Mouse (Mus musculus) thymus, adult 2 months (tissue): ENCODE results near the gene Tmem141. TPM values are rescaled to one million over a fixed set of nuclear protein-coding genes. Genes with fewer than 3 reads are reported as not detected.

Experiments used
- DNase-seq: peaks from one replicate; pipeline ENCODE4 v3.0.0; 2021
- H3K27ac ChIP-seq: fragments of 200-500 bp; 2 replicates; pipeline ENCODE4 v1.5.1; 2012; ENCODE audit warnings: low read length, control low read depth; ENCODE audit not compliant: control insufficient read depth, insufficient read depth
- H3K27me3 ChIP-seq: fragments of 200-500 bp; 2 replicates; pipeline ENCODE4 v1.6.1; 2012; ENCODE audit warnings: mild to moderate bottlenecking, low read length, moderate library complexity, mixed read lengths; ENCODE audit not compliant: control insufficient read depth, insufficient read depth
- H3K36me3 ChIP-seq: fragments of 200-500 bp; 2 replicates; pipeline ENCODE4 v1.6.1; 2012; ENCODE audit warnings: mild to moderate bottlenecking, low read length, moderate library complexity; ENCODE audit not compliant: control insufficient read depth, insufficient read depth
- H3K4me1 ChIP-seq: fragments of 200-500 bp; replicated peaks from 2 replicates; pipeline ENCODE4 v1.6.1; 2012; ENCODE audit warnings: low read length; ENCODE audit not compliant: control insufficient read depth, insufficient read depth
- H3K4me3 ChIP-seq: fragments of 200-500 bp; 2 replicates; pipeline ENCODE4 v1.5.1; 2012; ENCODE audit warnings: mild to moderate bottlenecking, low read length, control low read depth, moderate library complexity; ENCODE audit not compliant: control insufficient read depth, insufficient read depth
- CTCF ChIP-seq: fragments of 200-500 bp; IDR thresholded peaks from 2 replicates; pipeline ENCODE4 v1.5.1; 2012; ENCODE audit warnings: mild to moderate bottlenecking, control low read depth, low read length, moderate library complexity, borderline replicate concordance; ENCODE audit not compliant: control insufficient read depth, poor library complexity, insufficient read depth; ENCODE audit errors: extremely low read depth
- POLR2A ChIP-seq: fragments of 200-500 bp; IDR thresholded peaks from 2 replicates; pipeline ENCODE4 v1.6.1; 2012; ENCODE audit warnings: mild to moderate bottlenecking, low read length, control low read depth, moderate library complexity; ENCODE audit not compliant: control insufficient read depth, poor library complexity, insufficient read depth; ENCODE audit errors: extremely low read depth
- WGBS: fragments of 180-500 bp; shearing (Covaris S2); methylation state at CpG from one replicate; pipeline ENCODE4 v1.1.7; 2018; 5-methylcytosine and 5-hydroxymethylcytosine counted together
- polyA plus RNA-seq: library from polyadenylated mRNA; depleted of rRNA; stranded (reverse); fragments of >200 nt; gene quantifications from 2 replicates; pipeline ENCODE4 v1.2.3, GENCODE M21; 2012; rRNA removed

Tmem141 gene
- polyA plus RNA-seq = 4.9 and 12.3 TPM in 2 replicates

DNA sequence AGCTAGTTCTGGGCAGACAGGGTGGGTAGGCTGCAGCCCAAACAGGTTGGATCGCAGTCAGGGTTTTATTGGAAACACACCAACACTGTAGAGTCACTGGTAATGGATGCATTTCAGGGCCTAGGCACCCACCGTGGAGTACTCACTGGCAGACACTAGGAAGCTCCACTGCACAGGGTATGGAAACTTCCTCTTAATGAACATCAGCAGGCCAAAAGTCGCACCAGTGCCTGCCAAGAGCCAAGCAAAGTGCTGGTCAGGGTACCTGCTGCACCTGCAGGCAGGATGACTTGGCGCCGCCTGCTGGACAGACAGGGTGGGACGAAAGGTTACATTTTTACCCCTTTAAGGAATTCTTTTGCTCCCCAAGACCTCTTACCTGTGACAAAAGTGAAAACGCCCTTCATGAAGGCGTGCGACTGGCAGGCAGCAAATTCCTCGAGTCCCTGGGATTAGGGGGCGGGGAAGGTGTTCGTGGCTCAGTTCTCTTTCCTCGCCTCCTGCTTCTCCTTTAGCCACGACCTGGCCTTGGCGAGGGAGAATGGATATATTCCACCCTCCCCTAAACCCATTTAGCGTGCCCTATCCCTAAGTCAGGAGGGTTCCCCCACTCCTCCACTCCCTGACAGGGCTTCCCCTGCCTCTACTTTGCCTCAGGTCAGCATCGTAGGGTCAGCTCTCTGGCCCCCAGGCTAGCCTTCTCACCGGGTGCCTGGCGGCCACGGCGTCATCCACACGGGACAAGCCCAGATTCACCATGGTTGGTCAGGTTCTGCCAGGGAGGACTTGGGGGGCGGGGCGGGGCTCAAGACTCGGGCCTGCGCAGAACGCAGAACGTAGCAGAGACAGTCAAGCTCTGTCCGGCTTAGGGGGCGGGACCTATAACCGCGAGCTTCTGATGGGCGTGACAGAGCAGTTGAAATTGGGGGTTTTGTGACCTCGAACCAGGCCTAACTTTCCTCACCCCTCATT, at the start of gene Tmem141:
Gene Tmem141 (minus strand): TSS at position 777 of the 972 bp plus-strand sequence.
- Histone ChIP-seq H3K27ac (no peak within 1 kb of the TSS), H3K36me3 (no peaks in the 10 kb centered on the region), H3K4me3 (no peak within 1 kb of the TSS), H3K4me1 (peaks cover 17% of the 10 kb centered on the region), H3K27me3 (no peaks in the 10 kb centered on the region; the same call in 1 of the 2 replicates)
- peak; percentile 79 for TF ChIP-seq CTCF
- TF ChIP-seq POLR2A = no peak
- WGBS = 22% methylated on average over 34 of the region's 34 CpGs
- DNase-seq = peak; percentile 69

DNA sequence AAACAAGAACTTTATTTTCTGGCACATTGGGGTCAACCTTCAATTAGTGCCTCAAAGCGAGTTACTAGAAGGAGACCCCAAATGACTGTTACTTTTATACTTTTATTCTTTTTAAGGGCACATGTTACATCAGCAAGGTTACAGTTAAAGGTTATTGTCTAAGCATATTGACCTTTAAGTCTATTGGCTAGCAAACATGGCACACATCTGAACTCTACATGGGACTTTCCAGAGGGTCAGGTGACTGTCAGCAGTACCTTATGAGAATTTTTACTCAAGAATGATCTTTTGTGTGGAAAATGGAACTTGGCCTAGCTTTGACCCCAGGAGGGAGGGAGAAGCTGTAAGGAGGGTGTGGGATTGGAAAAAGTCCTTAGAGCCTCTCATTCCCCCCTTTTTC, 44.7 kb upstream of the Tmem141 start:
- Histone ChIP-seq H3K27me3 (no peaks in the 10 kb centered on the region), H3K4me3 (no peak overlapping the region), H3K27ac (no peak overlapping the region), H3K36me3 (no peaks in the 10 kb centered on the region), H3K4me1 (no peaks in the 10 kb centered on the region)
- WGBS = 75% methylated on average over 1 of the region's 1 CpGs
- DNase-seq = no peak
- no peak for TF ChIP-seq POLR2A
- TF ChIP-seq CTCF = no peak

DNA sequence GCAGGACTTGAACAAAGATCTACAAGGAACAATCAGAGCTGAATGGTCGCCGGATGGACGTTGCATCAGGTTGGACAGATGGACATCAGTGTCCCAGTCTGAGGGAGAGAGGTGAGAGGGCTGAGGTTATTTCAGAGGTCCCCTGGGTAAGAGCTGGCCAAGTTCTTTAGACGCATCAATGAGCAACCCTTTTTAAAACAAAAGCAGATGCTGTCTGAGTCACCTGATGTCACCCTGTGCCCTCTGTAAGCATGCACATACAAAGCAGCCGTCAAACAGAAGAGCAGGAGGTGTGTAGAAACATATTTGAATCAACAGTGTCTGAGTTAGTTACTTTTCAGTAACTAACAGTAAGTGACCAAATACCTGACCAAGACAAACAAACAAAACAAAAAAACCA, 42.3 kb upstream of the Tmem141 start:
- no peak for DNase-seq
- 93% methylated on average over 5 of the region's 5 CpGs for WGBS
- Histone ChIP-seq H3K4me3 (no peak overlapping the region), H3K36me3 (no peaks in the 10 kb centered on the region), H3K27ac (no peak overlapping the region), H3K4me1 (no peaks in the 10 kb centered on the region), H3K27me3 (no peaks in the 10 kb centered on the region)
- TF ChIP-seq POLR2A = no peak
- no peak for TF ChIP-seq CTCF

DNA sequence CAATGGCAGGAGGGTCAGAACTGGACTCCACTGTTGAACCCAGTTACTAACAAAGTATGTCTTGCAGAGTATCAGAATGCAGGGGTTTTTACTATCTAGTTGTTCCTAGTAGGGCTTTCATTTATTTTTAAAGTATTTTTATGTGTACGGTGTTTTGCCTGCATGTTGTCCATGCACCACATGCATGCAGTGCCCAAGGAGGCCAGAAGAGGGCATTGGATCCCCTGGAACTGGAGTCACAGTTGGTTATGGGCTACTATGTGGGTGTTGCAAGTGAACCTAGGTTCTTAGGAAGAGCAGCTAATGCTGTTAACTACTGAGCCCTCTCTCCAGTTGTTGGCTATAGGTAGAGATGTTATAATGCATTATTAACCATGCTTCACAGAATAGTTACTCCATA, 41.7 kb upstream of the Tmem141 start:
- 33% methylated on average over 1 of the region's 1 CpGs for WGBS
- H3K4me3 ChIP-seq = no peak overlapping the region
- no peak for TF ChIP-seq CTCF
- TF ChIP-seq POLR2A = no peak
- no peaks in the 10 kb centered on the region for H3K36me3 ChIP-seq
- no peak overlapping the region for H3K27ac ChIP-seq
- no peaks in the 10 kb centered on the region for H3K27me3 ChIP-seq
- DNase-seq = peak; percentile 81
- H3K4me1 ChIP-seq = no peaks in the 10 kb centered on the region

DNA sequence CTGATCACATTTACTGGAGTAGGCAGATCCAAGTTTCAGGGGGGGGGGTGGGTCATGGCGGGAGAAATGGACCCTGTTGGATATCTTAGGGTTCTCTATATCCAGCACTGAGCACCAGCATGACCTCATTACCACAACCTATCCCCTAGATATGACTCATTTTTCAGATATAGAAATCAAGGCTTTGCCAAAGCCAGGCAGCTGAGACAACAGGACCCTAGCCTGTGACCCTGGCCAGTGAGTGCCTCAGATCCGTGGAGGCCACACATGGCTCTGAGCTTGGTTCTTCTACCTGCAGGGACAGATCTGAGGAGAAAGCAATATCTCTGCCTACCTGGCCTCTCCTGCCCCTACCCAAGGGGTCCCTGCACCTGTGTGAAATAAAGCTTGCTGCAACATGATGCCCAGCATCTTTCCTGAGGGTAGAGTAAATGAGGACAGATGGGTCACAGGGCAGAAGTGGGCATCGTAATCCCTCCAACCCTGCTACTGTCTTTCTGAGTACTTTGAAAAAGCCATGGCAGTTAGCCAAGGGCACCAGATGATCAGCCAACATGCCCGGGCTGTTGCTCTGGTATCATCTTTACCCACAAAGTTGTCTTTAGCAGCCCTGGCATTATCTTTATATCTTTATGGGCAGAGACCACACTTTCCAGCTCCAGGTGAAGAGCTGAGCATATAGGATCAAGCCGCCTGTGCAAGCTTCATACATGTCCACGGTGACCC, 39.6 kb upstream of the Tmem141 start:
- Histone ChIP-seq H3K4me3 (no peak overlapping the region), H3K27me3 (no peaks in the 10 kb centered on the region), H3K4me1 (no peaks in the 10 kb centered on the region), H3K27ac (no peak overlapping the region), H3K36me3 (no peaks in the 10 kb centered on the region)
- no peak for DNase-seq
- no peak for TF ChIP-seq CTCF
- no peak for TF ChIP-seq POLR2A
- WGBS = 53% methylated on average over 6 of the region's 6 CpGs

DNA sequence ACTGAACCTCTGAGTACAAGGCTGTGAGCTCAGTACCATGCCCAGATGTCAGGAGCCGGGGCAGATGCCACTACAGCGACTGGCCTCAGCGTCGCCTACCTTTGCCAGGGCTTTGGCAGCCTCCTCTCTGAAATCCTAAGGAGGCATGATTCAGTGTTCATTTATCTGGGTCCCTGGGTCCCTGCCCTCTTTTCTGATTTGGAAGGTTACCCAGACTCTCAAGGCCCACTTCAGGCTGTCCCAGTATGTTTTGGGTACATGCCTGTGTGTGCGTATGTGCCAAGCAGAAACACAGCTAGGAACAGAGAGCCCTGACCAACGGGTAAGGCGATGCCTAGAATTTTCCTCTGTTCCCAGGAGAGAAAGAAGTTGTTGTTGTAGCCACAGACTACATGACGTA, 38.5 kb upstream of the Tmem141 start:
- H3K4me1 ChIP-seq = no peaks in the 10 kb centered on the region
- no peaks in the 10 kb centered on the region for H3K27me3 ChIP-seq
- WGBS = 95% methylated on average over 8 of the region's 8 CpGs
- H3K4me3 ChIP-seq = no peak overlapping the region
- H3K36me3 ChIP-seq = no peaks in the 10 kb centered on the region
- H3K27ac ChIP-seq = no peak overlapping the region
- no peak for DNase-seq
- no peak for TF ChIP-seq CTCF
